Mouse (Mus musculus): ENCODE measurements around the gene Cntnap5c. TPM values are rescaled to one million over a fixed set of nuclear protein-coding genes. Genes with fewer than 3 reads are reported as not detected.

The Cntnap5c gene
- polyA plus RNA-seq, 1 experiment from 2014 or later, result 0.70 TPM

- Histone ChIP-seq H3K27me3 (no peaks in the 10 kb centered on the region), H3K4me2 (no peak overlapping the region), H3K27ac (no peak overlapping the region), H3K4me1 (no peaks in the 10 kb centered on the region), H3K4me3 (no peak overlapping the region), H3K9me3 (replicated peaks) (no peaks in the 10 kb centered on the region), H3K9ac (no peak overlapping the region), H3K36me3 (ENCODE audit: poor library complexity, severe bottlenecking) (no peaks in the 10 kb centered on the region)
- no peak for ATAC-seq
Measured at GRCm38 (mm10) chr17:58370089-58370488, 600.7 kb downstream of the Cntnap5c start.

- no peaks in the 10 kb centered on the region for H3K9me3 ChIP-seq (replicated peaks)
- H3K4me3 ChIP-seq, result no peak overlapping the region
- H3K9ac ChIP-seq, result no peak overlapping the region
- no peak overlapping the region for H3K27ac ChIP-seq
- H3K36me3 ChIP-seq (ENCODE audit: poor library complexity, severe bottlenecking), result no peaks in the 10 kb centered on the region
- ATAC-seq, result no peak
- H3K4me1 ChIP-seq, result no peaks in the 10 kb centered on the region
- no peak overlapping the region for H3K4me2 ChIP-seq
- H3K27me3 ChIP-seq, result no peaks in the 10 kb centered on the region
Measured at GRCm38 (mm10) chr17:58407769-58408168, 638.4 kb downstream of the Cntnap5c start.

DNA sequence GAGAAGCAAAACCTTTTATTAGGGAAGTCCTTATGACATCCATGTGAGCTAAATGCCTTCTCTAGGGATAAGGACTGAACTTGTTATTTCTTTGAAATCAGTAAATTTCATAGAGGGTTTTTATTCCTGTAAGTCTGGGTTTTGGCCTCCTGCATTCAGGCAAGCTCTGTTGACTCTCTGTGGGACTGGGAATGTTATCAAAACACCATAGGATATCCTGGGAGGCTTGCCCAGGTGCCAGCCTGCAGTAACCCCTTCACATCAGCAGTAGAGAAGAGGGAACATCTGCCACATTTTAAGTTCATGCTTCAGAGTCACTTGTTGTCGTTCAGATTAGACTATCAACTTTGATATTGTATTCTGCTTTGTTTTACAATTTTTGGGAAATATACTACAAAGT lies 639.4 kb downstream of the Cntnap5c start:
- WGBS, result 83% methylated on average over 1 of the region's 1 CpGs
- H3K4me2 ChIP-seq, result no peak overlapping the region
- H3K27ac ChIP-seq, result no peak overlapping the region

DNA sequence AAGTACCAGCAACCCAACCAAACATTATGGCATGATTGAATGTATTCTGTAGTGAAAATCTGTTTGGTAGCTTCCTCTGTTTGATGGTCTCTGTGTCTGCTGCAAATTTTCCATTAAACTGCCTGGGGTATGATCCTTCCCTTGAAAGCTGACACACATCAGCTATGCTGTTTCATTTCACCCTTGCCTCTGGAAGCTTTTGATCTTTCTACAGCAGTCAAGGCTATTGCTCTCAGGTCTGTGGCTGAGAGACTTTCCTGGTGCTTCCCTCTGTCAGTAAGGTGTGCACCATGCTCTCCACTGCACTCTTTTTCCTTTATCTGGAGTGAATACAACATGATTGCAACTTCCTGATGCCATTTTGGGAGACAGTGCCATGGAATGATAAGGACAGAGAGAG lies 668.1 kb downstream of the Cntnap5c start:
- ATAC-seq, result no peak

More for the DNA sequence above, 639.4 kb downstream of the Cntnap5c start:
- no peaks in the 10 kb centered on the region for H3K27me3 ChIP-seq
- no peak for ATAC-seq
- no peaks in the 10 kb centered on the region for H3K9me3 ChIP-seq (replicated peaks)
- H3K9ac ChIP-seq, result no peak overlapping the region
- no peaks in the 10 kb centered on the region for H3K36me3 ChIP-seq (ENCODE audit: poor library complexity, severe bottlenecking)
- no peak overlapping the region for H3K4me3 ChIP-seq
- no peaks in the 10 kb centered on the region for H3K4me1 ChIP-seq

More for the DNA sequence above, 668.1 kb downstream of the Cntnap5c start:
- Histone ChIP-seq H3K4me3 (no peak overlapping the region), H3K27me3 (no peaks in the 10 kb centered on the region), H3K4me2 (no peak overlapping the region), H3K9ac (no peak overlapping the region), H3K4me1 (no peaks in the 10 kb centered on the region), H3K27ac (no peak overlapping the region), H3K9me3 (replicated peaks) (no peaks in the 10 kb centered on the region), H3K36me3 (ENCODE audit: poor library complexity, severe bottlenecking) (no peaks in the 10 kb centered on the region)

Other genes with a start within 250 kb of the Cntnap5c start
- gene Vmn2r120, start 224.1 kb upstream of the Cntnap5c start, polyA plus RNA-seq (2015; fragmentation: Nextera tagmentation; extraction: Ambion mirVana), result not detected in 2 replicates
- not detected in 2 replicates for gene Gm21834, start 27.4 kb upstream of the Cntnap5c start, polyA plus RNA-seq (2015; fragmentation: Nextera tagmentation; extraction: Ambion mirVana)

Data from forebrain, embryonic 13.5 days (tissue).